Mouse (Mus musculus): ENCODE results near the gene Mcur1. TPM values are rescaled to one million over a fixed set of nuclear protein-coding genes. Genes with fewer than 3 reads are reported as not detected.

Gene Mcur1
- polyA plus RNA-seq, 1 experiment from 2014 or later: 8.4 TPM

DNA sequence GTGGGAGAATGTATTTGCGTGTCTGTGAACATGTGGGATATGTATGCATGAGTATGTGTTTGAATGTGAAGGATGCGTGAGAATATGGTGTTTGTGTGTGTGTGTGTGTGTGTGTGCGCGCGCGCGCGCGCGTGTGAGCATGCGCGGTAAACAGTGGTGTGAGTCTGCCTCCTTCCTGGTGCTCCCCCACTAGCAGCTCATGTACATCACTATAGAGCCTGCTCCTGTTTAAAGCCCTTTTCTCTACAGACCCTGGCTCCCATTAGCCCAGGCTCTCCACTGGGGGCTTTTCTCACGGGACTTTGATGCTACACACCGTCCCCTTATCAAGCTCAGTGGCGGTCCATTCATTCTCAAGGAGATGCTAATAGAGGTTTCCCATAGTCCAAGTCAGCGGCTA is 23.0 kb upstream of the Mcur1 start:
- H3K4me3 ChIP-seq: peak overlapping the region; percentile 21
- WGBS: 41% methylated on average over 16 of the region's 16 CpGs

DNA sequence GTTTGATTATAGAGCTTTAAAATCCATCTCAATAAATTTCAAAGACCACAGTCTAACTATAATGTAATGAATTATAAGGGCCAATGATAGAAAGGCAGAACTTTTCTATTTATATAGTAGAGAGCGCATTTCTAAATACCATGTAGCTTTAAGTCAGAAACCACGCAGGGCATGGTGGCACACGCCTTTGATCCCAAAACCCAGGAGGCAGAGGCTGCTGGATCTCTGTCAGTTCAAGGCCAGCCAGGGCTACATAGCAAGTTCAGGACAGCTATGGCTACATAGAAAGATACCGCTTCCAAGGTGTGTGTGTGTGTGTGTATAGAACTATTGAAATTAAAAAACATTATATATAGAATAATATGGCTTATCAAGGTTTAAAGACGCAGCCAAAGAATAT is 20.7 kb upstream of the Mcur1 start:
- Histone ChIP-seq H3K9ac (no peak overlapping the region), H3K36me3 (no peaks in the 10 kb centered on the region), H3K9me3 (no peaks in the 10 kb centered on the region), H3K4me3 (no peak overlapping the region), H3K27me3 (no peaks in the 10 kb centered on the region), H3K4me1 (replicated peaks) (peaks cover 5% of the 10 kb centered on the region; the same call in 1 of the 2 replicates), H3K4me2 (no peak overlapping the region), H3K27ac (no peak overlapping the region)
- no peak for ATAC-seq (ENCODE audit: low FRiP score)
- 94% methylated on average over 5 of the region's 5 CpGs for WGBS

More for the DNA sequence above, 23.0 kb upstream of the Mcur1 start:
- ATAC-seq (ENCODE audit: low FRiP score): 0 out of 2 replicates have a peak, but pooled peaks have one; percentile 46
- Histone ChIP-seq H3K36me3 (no peaks in the 10 kb centered on the region), H3K27ac (no peak overlapping the region), H3K9me3 (no peaks in the 10 kb centered on the region), H3K4me1 (replicated peaks) (peaks cover 5% of the 10 kb centered on the region; the same call in 1 of the 2 replicates), H3K4me2 (peak overlapping the region; percentile 46), H3K9ac (no peak overlapping the region), H3K27me3 (no peaks in the 10 kb centered on the region)

DNA sequence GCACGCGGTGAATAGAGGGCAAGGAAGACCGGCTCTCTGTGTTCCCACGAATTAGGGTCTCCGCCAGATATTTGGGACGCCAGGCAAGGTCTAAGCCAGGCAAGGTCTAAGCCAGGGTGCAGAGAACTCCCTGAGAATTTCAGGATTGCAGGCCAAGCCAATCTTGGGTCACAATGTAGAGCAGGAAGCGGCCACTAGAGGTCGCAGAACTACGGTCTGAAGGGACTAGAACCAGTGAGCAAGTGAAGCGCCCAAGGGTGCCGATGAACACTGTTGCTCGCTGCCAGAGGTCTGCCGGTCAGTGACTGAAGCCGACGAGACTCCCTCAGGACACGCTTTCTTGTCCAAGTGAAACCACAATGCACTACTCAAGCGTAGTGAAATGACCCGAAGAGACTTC is 19.7 kb upstream of the Mcur1 start:
- Histone ChIP-seq H3K9me3 (no peaks in the 10 kb centered on the region), H3K4me3 (no peak overlapping the region), H3K27ac (no peak overlapping the region), H3K4me1 (replicated peaks) (peaks cover 5% of the 10 kb centered on the region; the same call in 1 of the 2 replicates), H3K27me3 (no peaks in the 10 kb centered on the region), H3K9ac (no peak overlapping the region), H3K4me2 (no peak overlapping the region), H3K36me3 (no peaks in the 10 kb centered on the region)
- 28% methylated on average over 18 of the region's 18 CpGs for WGBS
- no peak for ATAC-seq (ENCODE audit: low FRiP score)

DNA sequence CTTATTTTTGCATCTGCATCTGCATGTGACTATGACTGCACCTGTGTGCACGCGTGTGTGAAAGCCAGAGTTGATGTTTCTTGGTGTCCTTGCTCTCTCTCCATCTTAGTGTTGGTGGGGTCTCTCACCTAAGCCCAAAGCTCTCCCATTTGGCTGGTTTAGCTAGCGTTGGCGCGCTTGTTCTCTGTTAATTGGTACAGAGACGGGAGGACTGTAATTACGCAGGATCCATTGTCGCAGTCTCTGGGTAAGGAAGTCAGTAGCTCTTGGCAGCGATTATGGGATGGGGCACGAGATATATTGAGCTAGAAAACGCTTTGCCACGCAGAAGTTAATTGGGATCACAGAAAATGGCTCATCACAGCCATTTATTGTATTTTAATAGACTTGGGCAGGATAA is 17.8 kb upstream of the Mcur1 start:
- no peak for ATAC-seq (ENCODE audit: low FRiP score)
- H3K4me3 ChIP-seq: no peak overlapping the region
- no peaks in the 10 kb centered on the region for H3K27me3 ChIP-seq
- H3K27ac ChIP-seq: no peak overlapping the region
- no peak overlapping the region for H3K9ac ChIP-seq
- no peaks in the 10 kb centered on the region for H3K9me3 ChIP-seq
- H3K4me1 ChIP-seq (replicated peaks): peaks cover under 1% of the 10 kb centered on the region; the same call in 1 of the 2 replicates
- H3K4me2 ChIP-seq: no peak overlapping the region
- WGBS: 77% methylated on average over 12 of the region's 12 CpGs
- H3K36me3 ChIP-seq: no peaks in the 10 kb centered on the region

DNA sequence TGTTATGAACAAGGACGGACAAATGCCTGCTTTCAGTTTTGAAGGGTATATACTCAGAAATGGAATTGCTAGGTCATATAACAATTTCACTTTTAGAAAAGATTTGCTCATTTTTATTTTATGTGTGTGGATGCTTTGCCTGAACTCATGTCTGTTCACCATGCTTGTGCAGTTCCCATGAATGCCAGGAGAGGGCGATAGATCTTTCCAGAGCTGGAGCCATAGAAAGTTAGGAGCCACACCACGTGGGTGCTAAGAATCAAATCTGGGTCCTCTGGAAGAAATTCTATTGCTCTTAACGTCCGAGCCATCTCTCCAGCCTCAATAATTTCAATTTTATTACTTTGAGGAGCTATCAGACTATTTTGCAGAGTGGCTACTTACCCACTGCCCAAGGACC is 17.3 kb upstream of the Mcur1 start:
- H3K4me2 ChIP-seq: no peak overlapping the region
- 70% methylated on average over 5 of the region's 5 CpGs for WGBS
- no peak for ATAC-seq (ENCODE audit: low FRiP score)
- H3K36me3 ChIP-seq: no peaks in the 10 kb centered on the region
- no peak overlapping the region for H3K4me3 ChIP-seq
- H3K4me1 ChIP-seq (replicated peaks): no peaks in the 10 kb centered on the region
- no peak overlapping the region for H3K27ac ChIP-seq
- no peaks in the 10 kb centered on the region for H3K9me3 ChIP-seq
- no peaks in the 10 kb centered on the region for H3K27me3 ChIP-seq
- H3K9ac ChIP-seq: no peak overlapping the region

DNA sequence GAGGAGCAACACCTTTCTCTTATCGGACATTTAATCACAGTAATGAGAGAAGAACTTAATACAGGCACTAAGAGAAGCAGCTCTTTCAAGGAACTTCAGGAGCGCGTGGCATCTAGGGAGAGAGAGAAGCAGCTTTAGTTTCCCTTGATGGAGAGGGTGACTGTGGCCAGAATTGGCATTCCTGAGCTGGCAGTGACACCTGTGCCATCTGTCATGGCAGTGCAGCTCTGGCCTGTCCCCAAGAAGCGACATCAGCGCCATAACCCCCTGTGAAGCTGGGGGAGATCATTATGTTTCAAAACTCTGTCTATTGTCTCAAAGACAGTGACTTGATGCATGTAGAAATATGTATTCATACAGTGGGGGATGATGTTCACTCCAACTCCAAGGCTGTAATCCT is 15.4 kb upstream of the Mcur1 start:
- Histone ChIP-seq H3K9ac (no peak overlapping the region), H3K4me2 (no peak overlapping the region), H3K27ac (no peak overlapping the region), H3K4me1 (replicated peaks) (no peaks in the 10 kb centered on the region), H3K4me3 (no peak overlapping the region), H3K9me3 (no peaks in the 10 kb centered on the region), H3K27me3 (no peaks in the 10 kb centered on the region), H3K36me3 (no peaks in the 10 kb centered on the region)
- ATAC-seq (ENCODE audit: low FRiP score): no peak
- 92% methylated on average over 5 of the region's 5 CpGs for WGBS

DNA sequence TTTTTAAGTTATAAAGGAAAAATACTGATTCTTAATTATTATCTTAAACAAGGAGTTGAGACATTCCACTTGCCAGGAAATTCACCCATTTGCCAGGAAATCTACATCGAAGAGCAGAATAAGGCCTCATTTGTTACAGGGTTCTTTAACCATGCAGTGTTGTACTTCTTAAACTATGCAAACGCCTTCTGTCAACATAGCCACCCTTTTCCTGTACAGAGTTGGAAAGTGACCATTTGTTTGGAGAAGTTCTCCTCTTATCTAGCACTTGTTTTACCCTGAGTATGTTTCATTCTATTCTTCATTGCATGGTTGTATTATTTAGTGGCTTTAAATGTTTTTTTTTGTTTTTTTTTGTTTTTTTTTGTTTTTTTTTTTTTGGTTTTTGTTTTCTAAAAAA is 14.0 kb upstream of the Mcur1 start:
- Histone ChIP-seq H3K9ac (no peak overlapping the region), H3K9me3 (no peaks in the 10 kb centered on the region), H3K4me1 (replicated peaks) (no peaks in the 10 kb centered on the region), H3K27me3 (no peaks in the 10 kb centered on the region), H3K36me3 (no peaks in the 10 kb centered on the region), H3K4me2 (no peak overlapping the region), H3K27ac (no peak overlapping the region), H3K4me3 (no peak overlapping the region)
- ATAC-seq (ENCODE audit: low FRiP score): no peak
- 71% methylated on average over 2 of the region's 2 CpGs for WGBS

DNA sequence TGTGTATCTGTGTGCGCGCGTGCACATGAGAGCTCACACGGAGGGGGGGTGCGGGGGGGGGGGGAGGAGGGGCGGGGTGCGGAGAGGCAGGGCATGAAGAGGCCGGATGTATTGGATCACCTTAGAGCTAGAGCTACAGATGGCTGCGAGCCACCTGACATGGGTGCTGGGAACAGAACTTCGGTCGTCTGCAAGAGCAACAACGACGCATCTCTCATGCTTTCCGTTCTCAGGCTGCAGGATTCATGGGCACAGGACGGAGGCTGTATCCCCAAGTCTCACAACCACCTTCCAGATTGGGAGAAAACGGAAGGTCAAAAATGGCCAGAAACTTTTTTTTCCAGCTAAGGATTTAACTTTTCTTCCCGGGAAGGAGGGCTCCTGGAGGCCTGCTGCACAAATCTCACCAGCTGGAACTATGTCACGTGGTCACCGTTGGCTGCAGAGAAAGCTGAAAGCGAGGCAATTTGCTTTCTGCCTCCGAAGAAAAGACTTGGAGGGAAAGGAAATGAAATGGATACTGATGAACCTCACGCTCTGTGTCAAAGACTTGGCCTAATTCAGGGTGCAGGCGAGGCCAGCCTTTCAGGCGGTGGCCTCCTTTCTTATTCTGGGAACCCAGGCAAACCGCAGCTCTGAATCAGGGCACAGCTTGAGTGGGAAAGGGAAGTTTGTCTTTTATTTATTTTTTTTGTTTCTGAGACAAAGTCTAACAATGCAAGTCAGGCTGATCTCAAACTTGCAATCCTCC is 7.3 kb upstream of the Mcur1 start:
- no peak overlapping the region for H3K9ac ChIP-seq
- H3K27ac ChIP-seq: no peak overlapping the region
- H3K27me3 ChIP-seq: no peaks in the 10 kb centered on the region
- 69% methylated on average over 24 of the region's 25 CpGs for WGBS
- no peak overlapping the region for H3K4me3 ChIP-seq
- no peak overlapping the region for H3K4me2 ChIP-seq
- ATAC-seq (ENCODE audit: low FRiP score): no peak
- no peaks in the 10 kb centered on the region for H3K4me1 ChIP-seq (replicated peaks)
- H3K9me3 ChIP-seq: no peaks in the 10 kb centered on the region
- no peaks in the 10 kb centered on the region for H3K36me3 ChIP-seq

DNA sequence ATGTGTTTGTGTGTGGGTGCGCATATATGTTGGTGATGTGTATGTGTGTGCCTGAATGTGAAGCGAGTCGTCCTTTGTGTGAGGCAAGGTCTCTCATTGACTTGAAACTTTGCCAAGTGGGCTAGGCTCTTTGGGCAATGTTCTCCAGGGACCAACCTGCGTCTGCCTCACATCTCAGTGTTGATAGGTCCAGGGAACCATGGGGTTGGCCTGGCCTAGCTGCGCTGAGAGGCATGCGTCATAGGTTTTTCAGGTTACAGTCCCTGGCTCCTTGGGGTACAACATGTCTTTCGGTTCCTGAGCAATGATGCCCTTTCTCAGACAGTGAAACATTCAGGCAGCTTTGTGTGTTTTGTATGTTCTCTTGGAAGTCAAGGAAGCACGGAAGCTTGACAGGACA is 6.2 kb upstream of the Mcur1 start:
- H3K4me3 ChIP-seq: no peak overlapping the region
- no peak overlapping the region for H3K27ac ChIP-seq
- no peaks in the 10 kb centered on the region for H3K36me3 ChIP-seq
- WGBS: 88% methylated on average over 8 of the region's 8 CpGs
- H3K4me1 ChIP-seq (replicated peaks): no peaks in the 10 kb centered on the region
- ATAC-seq (ENCODE audit: low FRiP score): no peak
- no peaks in the 10 kb centered on the region for H3K9me3 ChIP-seq
- no peak overlapping the region for H3K9ac ChIP-seq
- no peak overlapping the region for H3K4me2 ChIP-seq
- peaks cover under 1% of the 10 kb centered on the region; the same call in 1 of the 2 replicates for H3K27me3 ChIP-seq

DNA sequence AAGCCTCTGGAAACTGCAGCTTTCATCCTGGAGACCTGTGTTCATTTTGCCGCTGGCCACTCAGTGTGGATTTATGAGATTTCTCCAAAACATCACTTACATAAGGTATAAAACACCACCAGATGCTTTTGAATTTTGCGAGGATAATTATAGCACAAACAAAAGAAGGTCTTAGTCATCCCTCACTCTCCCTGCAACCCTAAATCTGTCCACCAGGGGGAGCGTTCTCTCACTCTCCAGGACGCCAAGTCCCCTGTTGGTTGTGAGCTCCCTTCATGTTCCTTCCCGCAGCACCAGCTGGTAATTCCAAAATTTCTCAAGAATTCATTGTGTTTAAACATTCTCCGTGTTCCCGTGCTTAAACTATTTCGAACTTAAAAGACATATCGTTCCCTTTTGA is 5.4 kb upstream of the Mcur1 start:
- Histone ChIP-seq H3K4me1 (replicated peaks) (0 out of 2 replicates have a peak, but pooled peaks cover 4% of the 10 kb centered on the region), H3K27ac (no peak overlapping the region), H3K27me3 (peaks cover 6% of the 10 kb centered on the region; the same call in 1 of the 2 replicates), H3K9ac (no peak overlapping the region), H3K9me3 (no peaks in the 10 kb centered on the region), H3K4me3 (no peak overlapping the region), H3K4me2 (no peak overlapping the region), H3K36me3 (no peaks in the 10 kb centered on the region)
- WGBS: 14% methylated on average over 9 of the region's 9 CpGs
- ATAC-seq (ENCODE audit: low FRiP score): no peak

DNA sequence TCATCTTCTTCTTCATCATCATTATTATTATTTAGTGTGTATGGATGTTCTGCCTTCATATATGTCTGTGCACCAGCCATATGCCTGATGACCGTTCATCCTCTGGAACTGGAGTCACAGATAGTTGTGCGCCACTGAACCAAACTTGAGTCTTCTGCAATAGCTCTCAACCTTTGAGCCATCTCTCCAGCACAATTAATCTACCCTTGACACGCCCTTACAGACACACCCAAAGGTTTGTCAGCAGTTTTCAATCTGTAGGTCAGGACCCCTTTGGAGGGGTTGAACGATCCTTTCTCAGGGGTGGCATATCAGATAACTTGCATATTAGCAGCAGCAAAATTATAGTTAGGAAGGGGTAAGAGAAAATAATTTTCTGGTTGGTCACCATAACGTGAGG is 4.7 kb upstream of the Mcur1 start:
- H3K4me2 ChIP-seq: no peak overlapping the region
- 0 out of 2 replicates have a peak, but pooled peaks cover 5% of the 10 kb centered on the region for H3K4me1 ChIP-seq (replicated peaks)
- no peaks in the 10 kb centered on the region for H3K36me3 ChIP-seq
- 93% methylated on average over 5 of the region's 5 CpGs for WGBS
- ATAC-seq (ENCODE audit: low FRiP score): no peak
- no peak overlapping the region for H3K27ac ChIP-seq
- H3K4me3 ChIP-seq: no peak overlapping the region
- H3K9ac ChIP-seq: no peak overlapping the region
- H3K9me3 ChIP-seq: no peaks in the 10 kb centered on the region
- H3K27me3 ChIP-seq: peaks cover 6% of the 10 kb centered on the region; the same call in 1 of the 2 replicates

DNA sequence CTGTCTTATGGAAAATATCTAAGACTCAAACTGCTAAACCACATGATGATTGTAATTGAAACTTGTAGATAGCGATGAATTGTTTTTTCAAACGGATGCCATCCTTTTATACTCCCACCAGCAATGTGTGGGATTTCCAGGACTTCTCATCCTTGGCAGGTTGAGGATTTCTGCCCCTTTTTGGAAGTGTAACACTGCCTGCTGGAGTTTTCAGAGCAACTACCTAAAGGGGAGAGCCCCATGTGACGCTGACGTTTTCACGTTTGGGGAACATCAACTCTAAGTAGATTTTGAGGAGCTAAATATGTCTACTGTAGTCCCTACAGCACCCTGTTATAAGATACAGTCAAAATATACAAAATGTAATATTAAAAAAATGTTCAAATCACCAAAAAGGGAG is 2.7 kb upstream of the Mcur1 start:
- Histone ChIP-seq H3K4me1 (replicated peaks) (peaks cover 23% of the 10 kb centered on the region), H3K4me3 (no peak overlapping the region), H3K9ac (no peak overlapping the region), H3K4me2 (no peak overlapping the region), H3K27ac (no peak overlapping the region), H3K9me3 (no peaks in the 10 kb centered on the region), H3K36me3 (no peaks in the 10 kb centered on the region), H3K27me3 (peaks cover 14% of the 10 kb centered on the region; the same call in 1 of the 2 replicates)
- WGBS: 92% methylated on average over 5 of the region's 5 CpGs
- no peak for ATAC-seq (ENCODE audit: low FRiP score)

All from hindbrain, embryonic 13.5 days (tissue).